Mouse (Mus musculus) Patski (cell line): ENCODE results near the gene Atl1. TPM values are rescaled to one million over a fixed set of nuclear protein-coding genes. Genes with fewer than 3 reads are reported as not detected.

ENCODE experiments used
- ATAC-seq: fragments of 100-300 bp; one replicate; pipeline ENCODE4 v1.8.0; 2021
- CTCF ChIA-PET: fragments of 350-600 bp; sonication (Branson Sonifier 250); formaldehyde crosslinking; loops from one replicate; lab custom pipeline; 2022; ENCODE audit warnings: inconsistent platforms; lab: Charles Lee
- POLR2A ChIA-PET: fragments of 350-600 bp; sonication (Branson Sonifier 250); formaldehyde crosslinking; loops from one replicate; lab custom pipeline; 2022; ENCODE audit warnings: antibody characterized with exemption, inconsistent platforms; lab: Charles Lee
- DNase-seq: peaks from one replicate; pipeline ENCODE4 v3.0.0-alpha.2; 2011; ENCODE audit warnings: low read depth, low spot score
- H3K27me3 ChIP-seq: fragments of 371-371 bp; one replicate; pipeline ENCODE4 v1.5.1; 2021
- CTCF ChIP-seq: fragments of 100-300 bp; IDR thresholded peaks from one replicate; pipeline ENCODE4 v1.5.1; 2021
- in situ Hi-C: fragments of 300-500 bp; cut with MboI; formaldehyde crosslinking; loops from 3 replicates; pipeline ENCODE4 v1.11.1; 2018; ENCODE audit warnings: low pct_unique_long_range_greater_than_20kb, mixed read lengths
- polyA plus RNA-seq: library from polyadenylated mRNA; unstranded; gene quantifications from one replicate; pipeline ENCODE4 v1.2.3, GENCODE M21; 2021

Gene Atl1
- polyA plus RNA-seq, 1 experiment from 2014 or later: 26.3 TPM

- ChIA-PET POLR2A (no interaction called here), CTCF (interaction anchor here (0.9 to 1.4 kb wide), 2 partner anchors 12 to 37 kb away, joined by 3 read pairs; partner anchors contain the start of genes Atl1 and Map4k5)
- DNase-seq (no peak), ATAC-seq (no peak)
- in situ Hi-C loops: no loop called here
- TF ChIP-seq CTCF: no peak
- H3K27me3 ChIP-seq: no peaks in the 10 kb centered on the region
Observed at GRCm38 (mm10) chr12:69856398-69856797, 36.0 kb upstream of the Atl1 start.

DNA sequence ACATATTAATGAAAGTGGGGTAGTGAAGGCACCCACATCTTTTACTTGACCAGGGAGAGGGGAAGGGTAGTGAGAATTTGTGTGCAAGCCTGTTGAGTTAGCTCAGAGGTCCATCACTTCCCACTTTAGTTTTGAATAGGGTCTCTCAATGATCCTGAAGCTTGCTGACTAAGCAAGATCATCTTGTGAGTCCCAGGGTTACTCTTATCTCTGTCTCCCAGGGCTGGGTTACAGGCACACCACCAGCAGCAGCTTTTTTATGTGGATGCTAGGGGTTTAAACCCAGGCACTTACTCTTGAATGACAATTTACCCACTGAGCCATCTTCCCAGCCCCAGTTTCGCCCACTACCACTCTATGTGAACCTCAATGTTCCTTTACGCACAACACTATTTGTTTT lies 34.8 kb upstream of the Atl1 start:
- ChIA-PET CTCF (interaction anchor here (0.9 to 1.4 kb wide), 3 partner anchors 8 to 100 kb away, joined by 3 read pairs; partner anchors contain the start of genes Atl1 and Map4k5), POLR2A (no interaction called here)
- DNase-seq (no peak), ATAC-seq (no peak)
- no peak for TF ChIP-seq CTCF
- H3K27me3 ChIP-seq: no peaks in the 10 kb centered on the region
- in situ Hi-C loops: no loop called here

- no peak for DNase-seq
- no peak for TF ChIP-seq CTCF
- H3K27me3 ChIP-seq: no peaks in the 10 kb centered on the region
- POLR2A ChIA-PET: no interaction called here
- in situ Hi-C loops: no loop called here
- no peak for ATAC-seq
- CTCF ChIA-PET: interaction anchor here (0.7 to 1.5 kb wide), 3 partner anchors 13 to 20 kb away, joined by 3 read pairs; no protein-coding TSS in a partner anchor
Observed at GRCm38 (mm10) chr12:69858847-69859246, 33.6 kb upstream of the Atl1 start.

DNA sequence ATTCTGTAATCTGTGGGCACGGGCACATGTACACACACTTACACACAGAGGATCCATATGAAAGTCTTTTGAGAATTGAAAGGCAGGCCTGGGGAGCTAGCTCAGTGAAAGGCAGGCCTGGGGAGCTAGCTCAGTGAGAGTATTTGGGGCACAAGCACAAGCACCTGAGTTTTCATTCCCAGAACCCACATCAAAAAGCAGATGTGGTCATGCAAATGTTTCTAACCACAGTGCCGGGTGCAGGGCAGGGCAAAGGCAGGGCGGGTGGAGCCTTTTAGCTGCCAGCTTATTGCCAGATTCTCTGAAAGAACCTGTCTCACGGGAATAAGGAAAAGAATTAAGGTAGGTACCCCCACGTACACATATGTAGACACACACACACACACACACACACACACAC lies 28.9 kb upstream of the Atl1 start:
- H3K27me3 ChIP-seq: no peaks in the 10 kb centered on the region
- in situ Hi-C loops: no loop called here
- POLR2A ChIA-PET: no interaction called here
- TF ChIP-seq CTCF: no peak
- DNase-seq (no peak), ATAC-seq (no peak)
- CTCF ChIA-PET: interaction anchor here (0.9 to 1.4 kb wide), 4 partner anchors 12 to 24 kb away, joined by 3 read pairs; no protein-coding TSS in a partner anchor

DNA sequence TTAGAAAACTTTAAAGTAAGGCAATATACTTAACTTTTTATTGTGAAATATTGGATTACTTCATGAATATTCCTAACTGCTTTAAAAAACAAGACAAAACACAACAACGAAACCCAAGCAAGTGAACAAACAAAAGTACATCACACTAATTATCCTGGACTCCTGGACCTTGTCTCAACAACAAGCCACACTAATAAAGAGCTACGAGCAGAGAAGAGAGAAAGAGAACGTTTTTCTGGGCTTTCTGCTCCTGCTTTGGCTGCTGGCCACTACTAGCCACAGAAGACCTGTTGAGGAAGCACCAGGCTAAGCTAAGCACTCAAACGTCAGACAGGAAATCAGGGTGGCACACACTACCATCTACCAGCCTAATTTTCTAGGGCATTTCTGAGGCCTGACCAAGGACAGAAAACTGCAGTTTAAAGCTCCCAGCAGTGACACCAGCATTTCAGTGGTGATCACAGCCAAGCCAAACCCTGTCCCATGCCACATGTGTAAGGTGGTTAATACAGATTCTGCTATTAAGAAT lies 28.2 kb upstream of the Atl1 start:
- TF ChIP-seq CTCF: no peak
- ChIA-PET CTCF (interaction anchor here (1.0 to 1.4 kb wide), 3 partner anchors 16 to 23 kb away, joined by 3 read pairs; no protein-coding TSS in a partner anchor), POLR2A (no interaction called here)
- ATAC-seq (no peak), DNase-seq (no peak)
- no peaks in the 10 kb centered on the region for H3K27me3 ChIP-seq
- in situ Hi-C loops: no loop called here

- ATAC-seq: no peak
- no peak for DNase-seq
- in situ Hi-C loops: no loop called here
- H3K27me3 ChIP-seq: no peaks in the 10 kb centered on the region
- ChIA-PET CTCF (no interaction called here), POLR2A (no interaction called here)
- no peak for TF ChIP-seq CTCF
Observed at GRCm38 (mm10) chr12:69867338-69867737, 25.1 kb upstream of the Atl1 start.

- TF ChIP-seq CTCF: no peak
- DNase-seq (no peak), ATAC-seq (no peak)
- no peaks in the 10 kb centered on the region for H3K27me3 ChIP-seq
- in situ Hi-C loops: no loop called here
- ChIA-PET CTCF (interaction anchor here (1.0 to 1.2 kb wide), 2 partner anchors 13 kb away, joined by 3 read pairs; no protein-coding TSS in a partner anchor), POLR2A (no interaction called here)
Observed at GRCm38 (mm10) chr12:69871632-69872031, 20.8 kb upstream of the Atl1 start.

GRCm38 (mm10) chr12:69877842-69878363 lies 14.5 kb upstream of the Atl1 start:
- POLR2A ChIA-PET: interaction anchor here (1.0 kb wide), 1 partner anchor 103 kb away, joined by 3 read pairs; no protein-coding TSS in a partner anchor

GRCm38 (mm10) chr12:69879172-69879665 lies 13.2 kb upstream of the Atl1 start:
- in situ Hi-C loops: loop anchor here (25.0 kb wide), 1 partner anchor 517 kb away; the partner anchor contains the start of genes Arf6, Gm9887 and Nemf
- H3K27me3 ChIP-seq: no peaks in the 10 kb centered on the region
- no peak for TF ChIP-seq CTCF
- DNase-seq (no peak), ATAC-seq (no peak)
- ChIA-PET POLR2A (no interaction called here), CTCF (interaction anchor here (0.8 kb wide), 1 partner anchor 12 kb away, joined by 3 read pairs; no protein-coding TSS in a partner anchor)

More at GRCm38 (mm10) chr12:69877842-69878363, 14.5 kb upstream of the Atl1 start:
- CTCF ChIA-PET: interaction anchor here (1.1 kb wide), 1 partner anchor 18 kb away, joined by 3 read pairs; no protein-coding TSS in a partner anchor
- no peak for TF ChIP-seq CTCF
- in situ Hi-C loops: loop anchor here (25.0 kb wide), 1 partner anchor 516 kb away; the partner anchor contains the start of genes Arf6, Gm9887 and Nemf
- DNase-seq: no peak
- H3K27me3 ChIP-seq: no peaks in the 10 kb centered on the region
- no peak for ATAC-seq

- ChIA-PET CTCF (interaction anchor here (0.8 kb wide), 1 partner anchor 11 kb away, joined by 3 read pairs; no protein-coding TSS in a partner anchor), POLR2A (no interaction called here)
- no peaks in the 10 kb centered on the region for H3K27me3 ChIP-seq
- DNase-seq (no peak), ATAC-seq (no peak)
- no peak for TF ChIP-seq CTCF
- in situ Hi-C loops: loop anchor here (25.0 kb wide), 1 partner anchor 517 kb away; the partner anchor contains the start of genes Arf6, Gm9887 and Nemf
Observed at GRCm38 (mm10) chr12:69879739-69880138, 12.7 kb upstream of the Atl1 start.
